Mouse (Mus musculus) MEL (cell line): ENCODE measurements around the gene Cxcr1. TPM values are rescaled to one million over a fixed set of nuclear protein-coding genes. Genes with fewer than 3 reads are reported as not detected.

Source experiments
- DNase-seq: peaks from one replicate; pipeline ENCODE4 v3.0.0; 2011; ENCODE audit warnings: low read depth, low spot score
- H3K27ac ChIP-seq: 2 replicates; pipeline ENCODE4 v1.5.1; 2012; ENCODE audit warnings: low read depth, mild to moderate bottlenecking, control low read depth, low read length, moderate library complexity; ENCODE audit not compliant: control insufficient read depth
- H3K27me3 ChIP-seq, 2 experiments: fragments of 150-350 bp in 1 of 2; sonication (generic) in 1 of 2; 2 replicates each; pipeline ENCODE4 v1.6.1; 2012; ENCODE audit warnings: low read length in 2 of 2, mild to moderate bottlenecking in 2 of 2, improper control_type of control experiment in 1 of 2, moderate library complexity in 1 of 2; ENCODE audit not compliant: insufficient read depth in 2 of 2, control insufficient read depth in 1 of 2
- H3K36me3 ChIP-seq, 2 experiments: 2 replicates each; pipeline ENCODE4 v1.6.1; 2012 to 2014; ENCODE audit warnings: low read length in 2 of 2, improper control_type of control experiment in 1 of 2, inconsistent platforms in 1 of 2, mild to moderate bottlenecking in 1 of 2; ENCODE audit not compliant: insufficient read depth in 2 of 2, control insufficient read depth in 1 of 2
- H3K4me1 ChIP-seq, 2 experiments: fragments of 150-350 bp in 1 of 2; sonication (generic) in 1 of 2; 2 replicates each; pipeline ENCODE4 v1.6.1; 2012; ENCODE audit warnings: low read length in 2 of 2, improper control_type of control experiment in 1 of 2, mild to moderate bottlenecking in 1 of 2; ENCODE audit not compliant: insufficient read depth in 2 of 2, control insufficient read depth in 1 of 2
- H3K4me3 ChIP-seq, 2 experiments: fragments of 150-350 bp in 1 of 2; sonication (generic) in 1 of 2; 2 replicates each; pipeline ENCODE4 v1.5.1; 2012; ENCODE audit warnings: low read depth in 2 of 2, low read length in 2 of 2, mild to moderate bottlenecking in 2 of 2, moderate library complexity in 2 of 2, control low read depth in 1 of 2, improper control_type of control experiment in 1 of 2; ENCODE audit not compliant: control insufficient read depth in 1 of 2, insufficient read depth in 1 of 2
- H3K79me2 ChIP-seq: 2 replicates; pipeline ENCODE4 v1.6.1; 2012; ENCODE audit warnings: mild to moderate bottlenecking, low read length, moderate library complexity; ENCODE audit not compliant: control insufficient read depth, poor library complexity, insufficient read depth
- H3K9ac ChIP-seq: 2 replicates; pipeline ENCODE4 v1.6.1; 2012; ENCODE audit warnings: low read depth, mild to moderate bottlenecking, control low read depth, low read length, moderate library complexity; ENCODE audit not compliant: control insufficient read depth, poor library complexity, severe bottlenecking
- H3K9me3 ChIP-seq: fragments of 150-350 bp; sonication (generic); replicated peaks from 2 replicates; pipeline ENCODE4 v1.6.1; 2012; ENCODE audit warnings: mild to moderate bottlenecking, low read length, improper control_type of control experiment, moderate library complexity; ENCODE audit not compliant: insufficient read depth
- BHLHE40 ChIP-seq: IDR thresholded peaks from 2 replicates; pipeline ENCODE4 v1.6.1; 2012; ENCODE audit warnings: low read depth, mild to moderate bottlenecking, inconsistent platforms, low read length, improper control_type of control experiment, borderline replicate concordance
- CHD1 ChIP-seq: IDR thresholded peaks from 2 replicates; pipeline ENCODE4 v1.6.1; 2012; ENCODE audit warnings: low read depth, mild to moderate bottlenecking, inconsistent platforms, low read length, improper control_type of control experiment
- CHD2 ChIP-seq: IDR thresholded peaks from 2 replicates; pipeline ENCODE4 v1.6.1; 2011; ENCODE audit warnings: low read length, improper control_type of control experiment
- E2F4 ChIP-seq: IDR thresholded peaks from 2 replicates; pipeline ENCODE4 v1.6.1; 2011; ENCODE audit warnings: low read depth, low read length, improper control_type of control experiment, borderline replicate concordance
- ELF1 ChIP-seq: IDR thresholded peaks from 2 replicates; pipeline ENCODE4 v1.6.1; 2014; ENCODE audit warnings: low read depth, mild to moderate bottlenecking, inconsistent platforms, low read length, improper control_type of control experiment, moderate library complexity
- EP300 ChIP-seq, 2 experiments: IDR thresholded peaks; 2 replicates each; pipeline ENCODE4 v1.6.1; 2011; ENCODE audit warnings: improper control_type of control experiment in 2 of 2, low read length in 2 of 2, low read depth in 1 of 2, mild to moderate bottlenecking in 1 of 2
- ETS1 ChIP-seq: IDR thresholded peaks from 2 replicates; pipeline ENCODE4 v1.6.1; 2012; ENCODE audit warnings: low read depth, mild to moderate bottlenecking, inconsistent platforms, low read length, improper control_type of control experiment, moderate library complexity
- GATA1 ChIP-seq: IDR thresholded peaks from 2 replicates; pipeline ENCODE4 v1.6.1; 2011; ENCODE audit warnings: low read depth, low read length, improper control_type of control experiment
- HCFC1 ChIP-seq: IDR thresholded peaks from 2 replicates; pipeline ENCODE4 v1.6.1; 2012; ENCODE audit warnings: low read depth, mild to moderate bottlenecking, inconsistent platforms, low read length, improper control_type of control experiment, moderate library complexity
- JUND ChIP-seq: IDR thresholded peaks from 2 replicates; pipeline ENCODE4 v1.6.1; 2011; ENCODE audit warnings: low read depth, mild to moderate bottlenecking, improper control_type of control experiment, low read length
- MAFK ChIP-seq: IDR thresholded peaks from 2 replicates; pipeline ENCODE4 v1.6.1; 2011; ENCODE audit warnings: low read depth, mild to moderate bottlenecking, low read length, improper control_type of control experiment, borderline replicate concordance
- MAX ChIP-seq: IDR thresholded peaks from 2 replicates; pipeline ENCODE4 v1.6.1; 2011; ENCODE audit warnings: low read length, improper control_type of control experiment
- MEF2A ChIP-seq: IDR thresholded peaks from 2 replicates; pipeline ENCODE4 v1.6.1; 2014; ENCODE audit warnings: low read depth, mild to moderate bottlenecking, inconsistent platforms, low read length, improper control_type of control experiment; ENCODE audit not compliant: poor library complexity, insufficient replicate concordance, severe bottlenecking; ENCODE audit errors: extremely low read depth
- MYC ChIP-seq: IDR thresholded peaks from 2 replicates; pipeline ENCODE4 v1.6.1; 2011; ENCODE audit warnings: low read depth, mild to moderate bottlenecking, low read length, improper control_type of control experiment, moderate library complexity
- NELFE ChIP-seq: IDR thresholded peaks from 2 replicates; pipeline ENCODE4 v1.6.1; 2011; ENCODE audit warnings: low read depth, low read length, improper control_type of control experiment
- POLR2AphosphoS2 ChIP-seq: IDR thresholded peaks from 2 replicates; pipeline ENCODE4 v1.6.1; 2011; ENCODE audit warnings: low read length, improper control_type of control experiment
- POLR2AphosphoS5 ChIP-seq: IDR thresholded peaks from 2 replicates; pipeline ENCODE4 v1.6.1; 2012; ENCODE audit warnings: low read depth, borderline replicate concordance, mild to moderate bottlenecking, inconsistent platforms, low read length, moderate library complexity, mixed read lengths
- TAL1 ChIP-seq: IDR thresholded peaks from 2 replicates; pipeline ENCODE4 v1.6.1; 2012; ENCODE audit warnings: mild to moderate bottlenecking, inconsistent platforms, low read length, moderate library complexity, mixed read lengths
- TBP ChIP-seq: IDR thresholded peaks from 2 replicates; pipeline ENCODE4 v1.8.0; 2011; ENCODE audit warnings: low read depth, low read length, improper control_type of control experiment
- TCF12 ChIP-seq: IDR thresholded peaks from 2 replicates; pipeline ENCODE4 v1.6.1; 2014; ENCODE audit warnings: low read depth, mild to moderate bottlenecking, inconsistent platforms, low read length, improper control_type of control experiment, moderate library complexity
- UBTF ChIP-seq: IDR thresholded peaks from 2 replicates; pipeline ENCODE4 v1.6.1; 2012; ENCODE audit warnings: low read depth, mild to moderate bottlenecking, inconsistent platforms, low read length, improper control_type of control experiment, moderate library complexity, borderline replicate concordance; ENCODE audit not compliant: insufficient read depth
- ZMIZ1 ChIP-seq: IDR thresholded peaks from 2 replicates; pipeline ENCODE4 v1.6.1; 2012; ENCODE audit warnings: low read depth, mild to moderate bottlenecking, inconsistent platforms, low read length, improper control_type of control experiment, moderate library complexity
- polyA plus RNA-seq, 2 experiments: library from polyadenylated mRNA; stranded (reverse) in 1 of 2; unstranded in 1 of 2; fragments of >175 nt in 1 of 2; fragments of >200 nt in 1 of 2; gene quantifications; 2 replicates each; pipeline versions ENCODE4 v1.2.1 to v1.2.4; 2012; ENCODE audit warnings: low replicate concordance in 2 of 2, low read depth in 1 of 2; ENCODE audit not compliant: insufficient read length in 2 of 2, insufficient read depth in 1 of 2, missing spikeins in 1 of 2
- total RNA-seq: library from RNA; depleted of rRNA; stranded (reverse); fragments of 300-350 nt; gene quantifications from 2 replicates; pipeline ENCODE4 v1.2.3, GENCODE M21; 2012

Cxcr1 gene
- total and polyA plus RNA-seq, 3 experiments = not detected

DNA sequence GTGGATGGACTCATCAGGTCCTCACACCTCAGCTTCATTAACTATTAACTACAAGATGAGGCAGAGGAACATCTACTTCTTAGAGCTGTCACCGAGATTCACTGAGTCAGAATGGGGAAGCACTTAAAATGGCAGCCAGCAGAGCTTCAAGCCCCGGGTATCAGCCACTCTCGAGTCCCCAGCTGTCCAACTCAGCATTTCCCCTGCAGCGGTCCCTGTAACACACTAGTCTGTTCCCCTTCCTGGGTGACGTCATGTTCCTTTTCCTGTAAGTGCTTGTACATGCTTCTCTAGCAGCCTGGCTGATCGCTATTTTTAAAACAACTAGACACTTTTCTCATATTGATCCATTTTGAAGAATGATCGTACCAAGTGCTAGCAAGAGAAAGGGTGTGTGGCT, 32.9 kb upstream of the Cxcr1 start:
- peak overlapping the region; percentile 44 for H3K9ac ChIP-seq
- no peak for TF ChIP-seq NELFE
- no peak for TF ChIP-seq CHD2
- no peak for TF ChIP-seq ELF1
- TF ChIP-seq ETS1 = peak; percentile 32; the same call in 1 of the 2 replicates
- no peak for TF ChIP-seq GATA1
- TF ChIP-seq TAL1 = no peak
- no peak for TF ChIP-seq MEF2A
- no peak for TF ChIP-seq BHLHE40
- H3K27ac ChIP-seq = peak overlapping the region; percentile 35; the same call in 1 of the 2 replicates
- H3K36me3 ChIP-seq = peaks cover 0 to 11% of the 10 kb centered on the region in 2 experiments; a peak in 2 of 4 replicates
- peak; percentile 74 for DNase-seq
- peaks cover 0 to 12% of the 10 kb centered on the region in 2 experiments; a peak in 2 of 4 replicates for H3K4me1 ChIP-seq
- H3K4me3 ChIP-seq = no peak overlapping the region
- no peaks in the 10 kb centered on the region for H3K79me2 ChIP-seq
- no peaks in the 10 kb centered on the region for H3K9me3 ChIP-seq
- H3K27me3 ChIP-seq = peaks cover 0 to 2% of the 10 kb centered on the region in 2 experiments; a peak in 2 of 4 replicates

DNA sequence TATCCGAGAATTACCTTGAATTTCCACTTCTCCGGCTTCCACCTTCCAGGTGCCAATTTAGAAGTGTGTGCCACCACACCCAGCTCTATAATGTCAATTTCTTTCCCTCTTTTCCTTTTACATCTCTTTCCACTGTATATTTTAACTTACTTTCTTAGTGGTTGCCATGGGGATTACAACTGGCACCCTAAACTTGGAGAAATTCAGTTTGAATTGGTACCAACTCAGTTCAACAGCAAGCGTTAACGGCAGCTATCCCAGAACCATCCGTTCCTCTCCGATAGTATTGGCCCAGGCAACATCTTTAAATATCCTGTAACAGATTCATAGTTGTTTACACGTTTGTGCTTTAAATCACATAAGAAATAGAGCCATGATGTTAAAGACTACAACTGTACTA, 25.5 kb upstream of the Cxcr1 start:
- peaks cover 6 to 8% of the 10 kb centered on the region in 2 experiments for H3K27me3 ChIP-seq
- no peak for DNase-seq
- no peaks in the 10 kb centered on the region for H3K36me3 ChIP-seq
- no peak overlapping the region for H3K27ac ChIP-seq
- no peaks in the 10 kb centered on the region for H3K9me3 ChIP-seq
- no peak for TF ChIP-seq CHD1
- TF ChIP-seq MYC = no peak
- TF ChIP-seq ELF1 = no peak
- TF ChIP-seq JUND = no peak
- TF ChIP-seq MAX = no peak
- no peak for TF ChIP-seq EP300 (IDR thresholded peaks at IDR 0.05; ENCODE audit: low read depth in 1 of 2, low read length in 2 of 2)
- no peak for TF ChIP-seq GATA1
- TF ChIP-seq HCFC1 = no peak
- no peak for TF ChIP-seq E2F4
- no peak for TF ChIP-seq ZMIZ1
- TF ChIP-seq POLR2AphosphoS2 = no peak
- TF ChIP-seq UBTF = no peak
- no peak for TF ChIP-seq TBP
- TF ChIP-seq ETS1 = no peak
- TF ChIP-seq POLR2AphosphoS5 = no peak
- TF ChIP-seq TCF12 = no peak
- no peak for TF ChIP-seq MEF2A
- no peak for TF ChIP-seq MAFK
- no peaks in the 10 kb centered on the region for H3K79me2 ChIP-seq
- H3K9ac ChIP-seq = no peak overlapping the region
- no peak overlapping the region for H3K4me3 ChIP-seq
- H3K4me1 ChIP-seq = no peaks in the 10 kb centered on the region
